Mouse (Mus musculus): ENCODE results near the gene Sag.

- TF ChIP-seq CTCF (IDR thresholded peaks at IDR 0.05; ENCODE audit: low read depth): no peak
- no peak for TF ChIP-seq EP300 (IDR thresholded peaks at IDR 0.05; ENCODE audit: low read depth)
Measured at GRCm38 (mm10) chr1:87824420-87824995, 21.0 kb downstream of the Sag start.
